Mouse (Mus musculus) fat pad, adult 2 months (tissue): ENCODE measurements at regions not wholly inside any gene's neighbourhood (a gene's known extent, or its start where the extent isn't known, plus 50 kb on each side); places are given as distances from the start of the nearest gene placed in this dataset.

ENCODE experiments used
- DNase-seq: peaks from one replicate; pipeline ENCODE4 v3.0.0-alpha.2; 2011; ENCODE audit warnings: low read depth, low spot score; ENCODE audit errors: extremely low read depth

GRCm38 (mm10) chr5:74776081-74776480 lies 73.4 kb upstream of the Lnx1 start:
- DNase-seq: no peak

- no peak for DNase-seq
These were observed 72.9 kb upstream of the Lnx1 start for GRCm38 (mm10) chr5:74775596-74775995.

- no peak for DNase-seq
These were observed 71.1 kb upstream of the Lnx1 start for GRCm38 (mm10) chr5:74773558-74774429.

GRCm38 (mm10) chr5:74771121-74771520 lies 68.4 kb upstream of the Lnx1 start:
- DNase-seq: no peak

- no peak for DNase-seq
These were observed 66.3 kb upstream of the Lnx1 start for GRCm38 (mm10) chr5:74769023-74769422.

GRCm38 (mm10) chr5:74767993-74768392 lies 65.3 kb upstream of the Lnx1 start:
- DNase-seq: no peak

- DNase-seq: no peak
These were observed 63.5 kb upstream of the Lnx1 start for GRCm38 (mm10) chr5:74766211-74766610.

GRCm38 (mm10) chr5:74765061-74765767 lies 62.5 kb upstream of the Lnx1 start:
- no peak for DNase-seq

- DNase-seq: no peak
These were observed 54.8 kb upstream of the Lnx1 start for GRCm38 (mm10) chr5:74757557-74757956.

GRCm38 (mm10) chr5:74752961-74753360 lies 50.2 kb upstream of the Lnx1 start:
- no peak for DNase-seq
